Mouse (Mus musculus): Measurements from ENCODE around the gene Lsamp. TPM values are rescaled to one million over a fixed set of nuclear protein-coding genes. Genes with fewer than 3 reads are reported as not detected.

Lsamp gene
- total RNA-seq, 2 experiments from 2014 or later: 256 to 261 TPM

DNA sequence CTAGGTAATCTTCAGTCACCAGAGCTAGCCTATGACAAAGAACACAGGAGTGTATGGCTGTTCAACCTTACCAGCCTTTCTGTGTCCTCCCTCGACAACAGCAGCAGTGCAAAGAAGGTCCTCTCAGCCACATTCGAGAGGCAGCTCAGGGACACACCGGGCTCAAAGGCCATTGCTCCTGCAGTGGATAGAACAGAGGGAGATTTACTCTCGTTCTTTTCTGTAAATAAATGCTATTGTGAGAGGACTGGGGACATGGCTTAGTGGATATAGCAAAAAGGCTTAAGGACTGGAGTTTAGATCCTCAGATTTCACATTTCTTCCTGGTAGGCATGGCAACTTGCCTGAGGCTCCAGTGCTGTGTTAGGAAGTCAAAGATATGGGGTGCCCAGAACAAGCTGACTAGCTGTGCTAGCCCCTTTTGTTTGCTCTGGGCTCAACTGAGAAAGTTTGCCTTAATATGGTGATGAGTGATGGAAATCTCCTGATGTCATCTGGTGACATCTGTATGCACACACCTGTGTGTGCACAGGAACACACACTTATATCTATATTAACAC is 913.7 kb downstream of the Lsamp start:
- intact Hi-C loops (cut with DNase I): no loop called here
- DNase-seq: no peak

GRCm38 (mm10) chr16:40907892-40908291 is 923.7 kb downstream of the Lsamp start:
- intact Hi-C loops (cut with DNase I): no loop called here
- DNase-seq: no peak

- intact Hi-C loops (cut with DNase I): no loop called here
- no peak for DNase-seq
Measured at GRCm38 (mm10) chr16:40914141-40914540, 930.0 kb downstream of the Lsamp start.

DNA sequence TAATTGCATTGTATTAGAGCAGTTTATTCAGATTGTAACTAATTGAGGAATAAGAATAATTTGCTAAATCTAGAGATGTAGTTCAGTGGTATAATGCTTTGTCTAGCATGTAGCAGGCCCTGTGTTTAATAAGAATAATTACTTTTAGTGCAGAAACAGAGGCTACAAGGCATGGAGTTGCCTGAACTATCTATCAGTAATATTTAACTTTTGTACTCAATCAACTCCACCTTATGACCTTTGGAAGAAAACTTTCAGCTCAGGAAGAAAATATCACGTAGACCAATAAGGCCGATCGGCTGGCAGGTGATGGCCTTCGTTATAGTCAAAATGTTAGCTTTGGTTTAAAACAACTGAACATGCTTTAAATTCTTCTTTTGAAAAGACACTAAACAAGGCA is 946.4 kb downstream of the Lsamp start:
- DNase-seq: no peak

GRCm38 (mm10) chr16:40942266-40942665 is 958.1 kb downstream of the Lsamp start:
- intact Hi-C loops (cut with DNase I): no loop called here
- no peak for DNase-seq

More for the DNA sequence above, 946.4 kb downstream of the Lsamp start:
- intact Hi-C loops (cut with DNase I): no loop called here

GRCm38 (mm10) chr16:40945834-40946233 is 961.7 kb downstream of the Lsamp start:
- intact Hi-C loops (cut with DNase I): no loop called here
- no peak for DNase-seq

DNA sequence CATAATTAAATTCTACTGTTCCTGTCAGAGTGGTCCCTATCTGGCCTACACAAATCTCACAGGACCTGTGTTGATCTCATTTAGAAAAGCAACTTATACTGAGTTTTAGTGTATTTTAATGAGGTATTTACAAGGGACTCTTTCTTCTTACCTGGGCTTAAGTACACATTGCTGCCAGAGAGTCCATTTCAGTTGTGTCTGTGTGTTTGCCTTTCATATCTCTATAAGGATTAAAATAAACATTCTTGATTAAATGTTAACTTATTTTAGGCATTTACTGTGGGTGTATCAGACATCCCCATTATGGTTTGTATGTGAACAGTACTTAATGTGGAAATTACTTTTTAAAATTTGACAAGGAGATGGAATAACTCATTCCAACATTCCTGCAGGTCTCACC is 963.9 kb downstream of the Lsamp start:
- DNase-seq: no peak
- intact Hi-C loops (cut with DNase I): no loop called here

DNA sequence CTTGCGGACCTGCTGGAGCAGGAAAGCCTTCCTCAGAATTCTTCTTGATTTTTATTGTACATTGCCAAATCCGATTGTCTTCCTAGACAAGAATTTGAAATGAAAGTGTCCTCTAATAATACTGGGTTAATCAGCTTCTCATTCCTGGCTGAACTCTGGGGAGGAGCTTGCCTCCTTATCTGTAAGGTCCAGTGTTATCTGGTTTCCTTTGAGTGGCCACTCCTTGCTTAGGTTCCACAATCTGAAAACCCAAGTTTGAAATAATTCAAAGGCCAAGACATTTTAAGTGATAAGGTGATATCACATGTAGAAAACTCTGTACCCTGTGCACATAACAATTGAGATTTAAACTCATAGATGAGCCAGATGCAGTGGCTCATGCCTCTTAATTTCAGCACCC is 975.0 kb downstream of the Lsamp start:
- no peak for DNase-seq
- intact Hi-C loops (cut with DNase I): no loop called here

- intact Hi-C loops (cut with DNase I): loop anchor here (10.0 kb wide), 3 partner anchors 976 to 1846 kb away; partner anchors contain the start of gene Lsamp
- no peak for DNase-seq
Measured at GRCm38 (mm10) chr16:40960586-40960985, 976.4 kb downstream of the Lsamp start.

- intact Hi-C loops (cut with DNase I): loop anchor here (10.0 kb wide), 3 partner anchors 983 to 1853 kb away; partner anchors contain the start of gene Lsamp
Measured at GRCm38 (mm10) chr16:40968088-40968860, 984.1 kb downstream of the Lsamp start.

GRCm38 (mm10) chr16:40971382-40971781 is 987.2 kb downstream of the Lsamp start:
- no peak for DNase-seq
- intact Hi-C loops (cut with DNase I): loop anchor here (5.0 to 10.0 kb wide), 2 partner anchors 273 to 499 kb away; no protein-coding TSS in a partner anchor

More at GRCm38 (mm10) chr16:40968088-40968860, 984.1 kb downstream of the Lsamp start:
- peak; percentile 89 for DNase-seq

- DNase-seq: no peak
- intact Hi-C loops (cut with DNase I): loop anchor here (5.0 to 10.0 kb wide), 2 partner anchors 271 to 502 kb away; no protein-coding TSS in a partner anchor
Measured at GRCm38 (mm10) chr16:40974084-40974483, 989.9 kb downstream of the Lsamp start.

GRCm38 (mm10) chr16:40983026-40983425 is 998.9 kb downstream of the Lsamp start:
- intact Hi-C loops (cut with DNase I): no loop called here
- DNase-seq: no peak

- intact Hi-C loops (cut with DNase I): no loop called here
- DNase-seq: no peak
Measured at GRCm38 (mm10) chr16:41007569-41007968, 1023.4 kb downstream of the Lsamp start.

GRCm38 (mm10) chr16:41034746-41035145 is 1050.6 kb downstream of the Lsamp start:
- no peak for DNase-seq
- intact Hi-C loops (cut with DNase I): no loop called here

DNA sequence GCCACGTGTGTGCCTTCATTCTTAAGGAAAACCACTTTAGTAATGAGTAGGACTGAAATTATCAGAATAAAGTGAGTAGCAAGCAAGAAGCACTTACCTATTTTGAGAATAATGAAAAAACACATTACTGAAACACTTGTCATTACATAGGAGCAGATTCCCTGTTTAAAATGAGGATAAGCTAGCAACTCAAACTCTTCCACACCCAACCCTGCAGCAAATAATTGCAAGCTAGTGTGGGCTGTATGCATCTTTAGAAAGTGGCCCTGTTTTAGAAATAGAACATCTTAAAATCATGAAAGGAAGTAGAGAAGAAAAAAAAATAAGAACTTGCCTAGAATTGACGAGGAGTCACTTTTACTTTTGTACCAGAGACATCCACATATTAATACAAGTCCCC is 1057.5 kb downstream of the Lsamp start:
- DNase-seq: no peak
- intact Hi-C loops (cut with DNase I): no loop called here

GRCm38 (mm10) chr16:41063270-41063857 is 1079.2 kb downstream of the Lsamp start:
- intact Hi-C loops (cut with DNase I): no loop called here
- no peak for DNase-seq

- intact Hi-C loops (cut with DNase I): no loop called here
- DNase-seq: no peak
Measured at GRCm38 (mm10) chr16:41073470-41073869, 1089.3 kb downstream of the Lsamp start.

DNA sequence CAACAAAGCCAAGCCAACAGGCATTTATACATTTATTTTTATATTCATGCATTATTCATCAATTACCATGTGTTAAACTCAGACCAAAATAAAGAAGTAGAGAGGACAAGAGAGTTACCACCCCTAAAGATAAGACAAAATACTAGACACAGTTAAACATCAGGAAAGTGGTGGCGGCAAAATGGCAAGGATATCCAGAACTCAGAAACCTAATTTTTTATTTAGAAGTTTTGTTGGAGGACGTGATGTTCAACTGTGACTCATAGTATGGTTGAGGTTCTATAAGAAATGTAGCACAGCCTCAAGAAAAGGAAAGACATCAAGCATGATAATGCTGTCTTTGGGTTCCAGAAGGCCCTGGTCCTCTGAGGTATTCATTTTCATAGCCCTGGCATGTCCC is 1104.5 kb downstream of the Lsamp start:
- DNase-seq: no peak
- intact Hi-C loops (cut with DNase I): no loop called here

- intact Hi-C loops (cut with DNase I): no loop called here
- no peak for DNase-seq
Measured at GRCm38 (mm10) chr16:41090092-41090491, 1105.9 kb downstream of the Lsamp start.

DNA sequence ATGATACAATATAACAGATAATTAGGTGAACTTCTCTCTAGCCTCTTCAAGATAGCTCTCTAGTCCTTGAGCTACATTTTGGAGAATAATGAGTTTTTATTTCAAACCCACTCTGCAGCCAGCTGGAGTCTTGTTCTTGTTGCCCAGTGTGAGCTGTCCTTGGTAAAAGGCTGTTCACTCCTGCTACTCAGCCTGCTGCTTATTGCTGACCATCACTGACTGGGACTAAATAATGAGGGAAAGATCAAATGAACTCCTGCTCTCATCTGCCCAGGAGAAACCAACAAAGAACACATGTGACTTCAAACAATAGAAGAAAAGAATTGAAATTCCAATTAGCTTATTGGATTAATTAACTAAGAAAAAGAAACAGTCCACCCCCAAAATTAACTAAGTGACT is 1107.1 kb downstream of the Lsamp start:
- DNase-seq: no peak
- intact Hi-C loops (cut with DNase I): no loop called here

DNA sequence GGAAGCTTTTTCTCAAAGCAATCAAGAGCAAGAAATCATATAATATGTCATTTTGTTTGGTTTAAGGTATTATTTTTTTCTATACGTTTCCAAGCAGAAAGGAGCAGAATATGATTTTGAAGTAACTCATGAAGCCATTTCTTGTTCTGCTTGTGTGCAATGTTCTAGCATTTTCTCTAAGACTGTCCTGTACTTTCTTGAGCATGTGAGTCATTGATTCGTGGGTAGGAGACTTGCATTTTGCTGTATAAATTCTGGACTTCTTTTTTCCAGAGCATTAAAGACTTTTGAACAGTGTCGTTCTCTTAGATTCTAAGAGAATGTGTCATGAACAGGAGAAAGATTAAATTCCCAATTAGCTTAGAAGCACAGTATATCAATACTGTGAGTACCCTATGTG is 1118.6 kb downstream of the Lsamp start:
- no peak for DNase-seq
- intact Hi-C loops (cut with DNase I): no loop called here

Measured in left cerebral cortex, postnatal 4 days (tissue).